Mouse (Mus musculus) subcutaneous adipose tissue, adult 2 months (tissue): ENCODE results near the gene D830030K20Rik. TPM values are rescaled to one million over a fixed set of nuclear protein-coding genes. Genes with fewer than 3 reads are reported as not detected.

ENCODE experiments used
- polyA plus RNA-seq: library from polyadenylated mRNA; depleted of rRNA; stranded (reverse); fragments of >200 nt; gene quantifications from 2 replicates; pipeline ENCODE4 v1.2.3, GENCODE M21; 2012; ENCODE audit warnings: low replicate concordance; rRNA removed

The D830030K20Rik gene
- 0.48 and 0.77 TPM in 2 replicates for polyA plus RNA-seq

DNA sequence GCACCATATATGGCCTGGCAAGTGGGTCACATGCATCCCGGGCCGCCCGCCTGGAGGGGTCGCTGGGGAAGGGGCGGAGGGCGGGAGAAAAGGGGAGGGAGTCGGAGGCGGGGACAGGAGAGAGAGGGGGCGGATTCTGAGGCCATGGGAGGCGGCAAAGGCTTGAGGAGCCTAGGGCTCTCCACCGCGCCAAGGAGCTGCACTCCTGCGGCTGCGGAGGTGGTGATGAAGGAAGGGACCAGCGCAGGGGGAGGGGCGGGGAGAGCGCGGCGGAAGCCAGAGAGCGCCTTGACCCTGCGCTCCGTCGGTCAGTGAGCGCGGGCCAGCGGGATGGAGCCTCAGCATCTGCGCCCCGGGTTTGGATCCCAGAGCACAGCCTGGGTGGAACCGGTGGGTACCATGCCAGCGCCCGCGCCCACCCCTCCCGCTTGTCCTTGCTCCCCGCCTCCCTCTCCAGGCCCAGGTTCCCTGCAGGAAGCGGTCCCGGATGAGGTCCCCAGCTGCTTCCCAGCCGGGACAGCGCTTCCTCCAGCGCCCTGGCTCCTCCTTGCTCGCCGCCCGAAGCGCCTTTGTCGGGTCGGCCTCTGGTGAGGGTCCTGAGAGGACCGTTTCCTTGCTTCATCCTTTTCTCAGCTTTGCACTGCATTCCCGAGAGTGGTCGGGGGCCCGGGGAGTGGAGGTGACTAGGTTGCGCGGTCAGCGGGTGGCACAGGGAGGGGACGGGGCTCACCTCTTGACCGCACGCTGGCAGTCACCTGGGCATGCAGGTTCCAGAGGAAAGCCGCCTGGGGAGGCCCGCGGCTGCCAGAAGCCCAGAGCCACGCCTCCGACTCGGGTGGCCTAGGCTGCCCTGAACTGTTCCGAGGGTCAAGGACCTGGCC lies at the start of gene D830030K20Rik:
D830030K20Rik (plus strand) TSS at position 217 of the 881 bp plus-strand sequence.

DNA sequence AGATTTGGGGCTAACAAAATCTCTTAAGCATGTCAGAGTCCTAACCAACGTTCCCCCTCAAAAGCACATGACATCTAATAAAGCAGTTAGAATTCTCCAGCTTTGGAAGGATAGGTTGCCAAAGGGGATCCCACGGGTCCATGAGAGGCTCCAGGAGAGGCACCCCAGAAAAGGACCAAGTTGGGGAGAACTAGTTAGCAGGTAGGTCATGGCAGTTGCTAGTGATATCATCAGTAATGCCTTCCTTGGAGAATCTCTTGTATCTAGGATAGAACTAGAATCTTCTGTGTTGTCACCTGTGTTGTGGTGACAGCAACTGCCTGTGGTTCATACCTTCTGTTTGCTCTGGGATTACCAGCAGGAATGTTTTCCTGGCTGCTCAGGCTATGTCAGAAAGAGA lies 20.3 kb upstream of the D830030K20Rik start, which contains the start of gene Gm5795:
Gm5795 (plus strand) TSS at position 301 of the 400 bp plus-strand sequence.

Other genes starting within 250 kb of the D830030K20Rik start
- gene Gm2888, start 178.5 kb upstream of the D830030K20Rik start, polyA plus RNA-seq, result not detected in 2 replicates
- 0.42 and 0.73 TPM in 2 replicates for gene Gm2897, start 159.2 kb upstream of the D830030K20Rik start, polyA plus RNA-seq
- 0.42 TPM in 1 of 2 replicates, not detected in the other for gene Gm10340, start 74.5 kb upstream of the D830030K20Rik start, polyA plus RNA-seq
- gene Gm5795, start 20.2 kb upstream of the D830030K20Rik start, polyA plus RNA-seq, result not detected in 2 replicates
- 0.20 and 0.23 TPM in 2 replicates for gene Gm2956, start 124.1 kb downstream of the D830030K20Rik start, polyA plus RNA-seq
- not detected in 2 replicates for gene Gm10413, start 186.6 kb downstream of the D830030K20Rik start, polyA plus RNA-seq
- 0.17 TPM in 1 of 2 replicates, not detected in the other for gene Gm10409, start 204.1 kb downstream of the D830030K20Rik start, polyA plus RNA-seq
- 0.15 and 0.32 TPM in 2 replicates for gene Gm3005, start 219.6 kb downstream of the D830030K20Rik start, polyA plus RNA-seq
- gene Gm10408, start 240.9 kb downstream of the D830030K20Rik start, polyA plus RNA-seq, result not detected in 2 replicates